Mouse (Mus musculus) layer of hippocampus, adult 6 months (tissue): ENCODE data around the gene Ncln. TPM values are rescaled to one million over a fixed set of nuclear protein-coding genes. Genes with fewer than 3 reads are reported as not detected.

Experiments
- long read RNA-seq, 2 experiments: library from polyadenylated mRNA; unstranded; transcript quantifications; one replicate each; pipeline ENCODE4 v2.0.0; 2019 to 2020
- microRNA-seq: library from miRNA; unstranded; fragments of <30 nt; microRNA quantifications from one replicate; pipeline ENCODE4 v1.2.0, GENCODE M21; 2020
- polyA plus RNA-seq: library from polyadenylated mRNA; unstranded; fragments of <200 nt; fragmentation: Nextera tagmentation; gene quantifications from 2 replicates; pipeline ENCODE4 v1.2.3, GENCODE M21; 2021

Gene Ncln
- polyA plus RNA-seq: 45.3 and 46.2 TPM in 2 replicates
- long read RNA-seq, experiment 1, transcript Ncln-201 (14 exons, 3,118 nt): major isoform, 50 of 88 reads
- long read RNA-seq, experiment 1, transcript Ncln-202 (14 exons, 2,841 nt): minor isoform, 19 of 88 reads
- long read RNA-seq, experiment 1, partial matches to known transcripts: 12 of 88 reads
- long read RNA-seq, experiment 1, other reads (novel, unspliced or antisense): 7 of 88 reads
- long read RNA-seq, experiment 2, transcript Ncln-201 (14 exons, 3,118 nt): major isoform, 209 of 359 reads
- long read RNA-seq, experiment 2, transcript Ncln-202 (14 exons, 2,841 nt): minor isoform, 100 of 359 reads
- long read RNA-seq, experiment 2, partial matches to known transcripts: 17 of 359 reads
- long read RNA-seq, experiment 2, other reads (novel, unspliced or antisense): 30 of 359 reads

DNA sequence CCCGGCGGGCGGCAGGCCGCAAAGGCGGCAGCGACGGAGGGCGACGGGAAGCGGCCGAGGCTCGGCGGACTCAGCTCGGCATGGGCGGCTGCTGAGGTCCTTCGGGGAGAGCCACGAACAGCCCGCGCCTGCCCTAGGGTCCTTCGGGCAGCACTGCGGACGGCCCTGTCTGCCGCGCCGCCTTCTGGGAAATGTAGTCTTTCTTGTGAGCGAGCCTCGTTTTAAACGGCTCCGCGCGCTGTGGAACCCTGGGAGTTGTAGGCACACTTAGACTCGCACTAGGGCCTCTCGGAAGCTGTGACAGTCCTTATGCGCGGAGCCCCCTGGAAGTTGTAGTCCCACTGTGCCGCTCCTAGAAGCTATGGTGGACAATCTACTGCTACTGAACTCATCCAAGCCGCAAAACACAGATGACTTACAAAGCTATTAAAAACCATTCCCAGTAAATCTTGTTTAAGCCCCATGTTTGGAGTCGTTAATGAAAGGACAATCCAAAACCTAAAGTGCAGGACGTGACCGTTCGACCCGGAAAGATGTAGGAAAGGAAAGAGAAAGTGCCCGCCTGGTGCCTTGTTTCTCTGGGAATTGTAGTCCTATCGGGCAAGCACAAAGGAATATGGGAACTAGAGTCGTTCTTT is at the start of gene Ncln:
Ncln (minus strand) TSS at position 129 of the 638 bp plus-strand sequence.

DNA sequence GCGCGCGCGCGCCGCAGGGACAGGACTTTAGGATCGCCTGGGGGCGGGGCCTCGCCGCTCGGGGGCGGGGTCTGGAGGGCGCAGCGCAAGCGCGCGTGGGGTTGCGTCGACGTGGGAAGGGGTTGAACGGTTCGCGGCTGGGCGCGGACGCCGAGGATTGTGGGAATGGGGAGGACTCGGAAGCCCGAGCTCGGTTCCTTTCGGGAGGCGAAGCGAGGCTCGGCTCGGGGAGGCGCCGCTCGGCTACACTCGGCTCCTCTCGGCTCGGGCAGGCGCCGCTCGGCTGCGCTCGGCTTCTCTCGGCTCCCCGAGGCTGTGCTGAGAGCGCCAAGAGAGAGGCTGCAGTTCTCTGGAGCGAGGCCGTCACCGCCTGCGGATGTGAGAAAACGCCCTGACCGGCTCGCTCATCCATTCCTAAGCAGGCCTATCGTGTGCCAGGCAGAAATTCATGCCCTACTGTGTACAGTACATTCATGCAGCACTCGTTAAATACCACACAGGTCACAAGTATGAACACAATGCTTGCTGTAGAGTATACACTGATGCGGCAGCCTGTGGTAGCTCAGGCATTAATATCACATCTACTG is 49.1 kb upstream of the Ncln start, which contains the start of gene Gna11:
Gna11 (minus strand) TSS at position 30 of the 587 bp plus-strand sequence.

DNA sequence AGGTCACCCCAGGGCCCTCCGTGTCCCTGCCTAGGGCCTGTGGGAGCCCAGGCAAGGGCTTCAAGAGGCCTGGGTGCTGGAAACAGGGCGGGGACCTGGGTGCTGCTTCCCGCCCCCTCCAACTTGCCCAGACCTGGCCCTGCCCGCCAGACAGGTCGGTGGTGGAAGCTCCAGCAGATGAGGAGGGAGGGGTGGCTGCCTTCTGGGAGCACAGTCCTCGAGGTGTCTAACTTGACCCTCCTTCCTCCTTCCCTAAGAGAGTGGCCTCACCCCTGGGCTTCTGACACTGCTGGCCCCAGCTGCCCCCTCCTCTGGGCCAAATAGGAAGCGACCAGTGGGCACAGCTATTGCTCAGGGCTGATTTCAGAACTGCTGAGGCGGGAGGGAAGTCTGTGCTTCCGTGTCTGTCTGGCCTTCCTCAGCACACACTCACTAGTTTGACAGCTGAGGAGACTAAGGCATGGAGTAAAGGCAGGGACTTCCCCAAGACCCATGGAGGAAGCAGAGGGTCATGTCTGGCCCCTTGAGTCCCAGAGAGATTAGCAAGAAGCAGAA is 27.9 kb upstream of the Ncln start, which contains the start of gene Gna15:
Gna15 (minus strand) TSS at position 175 of the 555 bp plus-strand sequence.

GRCm38 (mm10) chr10:81500032-81500431 is 3.8 kb upstream of the Ncln start, which contains the start of gene S1pr4:
S1pr4 (minus strand) TSS chr10:81500132.

DNA sequence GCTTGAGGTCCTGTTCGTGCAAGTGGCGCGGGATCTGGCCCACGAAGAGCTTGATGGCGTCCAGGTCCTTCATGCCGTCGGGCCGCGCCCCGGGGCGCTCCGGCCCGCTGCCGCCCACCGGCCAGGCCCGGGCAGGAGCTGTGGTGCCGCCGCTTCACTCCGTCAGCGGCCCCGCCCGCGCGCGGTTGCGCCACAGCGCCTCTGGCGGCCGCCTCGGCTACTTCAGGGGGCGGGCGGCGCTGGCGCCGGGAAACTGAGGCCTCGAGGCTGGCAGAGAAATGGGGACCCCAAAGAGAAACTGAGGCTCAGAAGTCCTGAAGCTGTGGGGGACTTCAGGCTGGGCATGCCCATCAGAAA is 13.7 kb downstream of the Ncln start, which contains the start of gene Celf5:
Celf5 (minus strand) TSS at position 177 of the 357 bp plus-strand sequence.

DNA sequence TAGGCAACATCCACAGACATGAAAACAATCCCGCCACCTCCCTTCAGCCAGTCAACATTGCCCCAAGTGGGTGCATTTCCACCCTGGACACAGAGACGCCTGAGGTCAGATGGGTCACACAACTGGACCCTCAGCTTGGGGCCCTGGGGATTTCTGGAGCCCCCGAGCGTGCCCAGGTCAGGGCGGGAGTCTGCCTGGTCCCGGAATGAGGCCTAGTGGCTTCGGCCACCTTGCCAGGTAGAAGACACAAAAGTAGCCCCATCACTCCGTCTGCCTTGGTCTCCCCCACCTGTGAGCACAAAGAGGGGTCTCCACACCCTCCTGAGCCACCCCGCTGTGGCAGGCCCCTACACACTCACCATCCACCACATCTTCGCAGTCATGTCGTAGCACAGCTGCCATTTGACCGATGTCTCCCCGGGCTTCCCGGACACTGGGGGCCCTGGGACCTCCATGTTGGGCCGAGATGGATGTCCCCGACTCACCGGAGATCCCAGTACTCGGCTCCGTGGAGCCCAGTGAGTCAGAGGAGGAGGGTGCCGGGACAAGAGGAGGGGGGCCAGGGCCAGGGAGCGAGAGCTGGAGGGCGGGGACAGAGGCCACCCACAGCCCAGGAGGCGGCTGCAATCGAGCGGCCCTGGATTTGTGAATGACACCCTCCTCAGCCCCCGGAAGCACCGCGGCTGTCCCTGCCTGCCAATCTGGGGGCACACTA is 40.9 kb downstream of the Ncln start, which contains the start of gene Nfic:
Nfic (minus strand) TSS at position 455 of the 715 bp plus-strand sequence.

Small RNA genes within 50 kb of the gene (microRNA-seq; reads per million reads assigned to microRNA genes)
- not detected for gene Gm25595

Other genes starting within 250 kb of the Ncln start
- 145 and 170 TPM in 2 replicates for gene Matk, start 243.5 kb downstream of the Ncln start, polyA plus RNA-seq
- gene Mrpl54, start 229.5 kb downstream of the Ncln start, polyA plus RNA-seq: 119 and 122 TPM in 2 replicates
- 20.9 and 24.9 TPM in 2 replicates for gene Apba3, start 229.4 kb downstream of the Ncln start, polyA plus RNA-seq
- gene Tjp3, start 204.8 kb downstream of the Ncln start, polyA plus RNA-seq: 1.1 and 4.3 TPM in 2 replicates
- 48.2 and 55.7 TPM in 2 replicates for gene Pip5k1c, start 203.4 kb downstream of the Ncln start, polyA plus RNA-seq
- gene Cactin, start 175.3 kb downstream of the Ncln start, polyA plus RNA-seq: 13.5 and 13.9 TPM in 2 replicates
- 1.4 and 1.7 TPM in 2 replicates for gene Tbxa2r, start 167.7 kb downstream of the Ncln start, polyA plus RNA-seq
- gene Gipc3, start 153.1 kb downstream of the Ncln start, polyA plus RNA-seq: 0.60 and 0.80 TPM in 2 replicates
- 28.5 TPM in 2 replicates for gene Hmg20b, start 145.9 kb downstream of the Ncln start, polyA plus RNA-seq
- gene Mfsd12, start 138.9 kb downstream of the Ncln start, polyA plus RNA-seq: 9.2 and 10.7 TPM in 2 replicates
- gene 4930404N11Rik, start 130.6 kb downstream of the Ncln start, polyA plus RNA-seq: not detected in 2 replicates
- gene Fzr1, start 117.9 kb downstream of the Ncln start, polyA plus RNA-seq: 62.7 and 65.6 TPM in 2 replicates
- gene Dohh, start 112.0 kb downstream of the Ncln start, polyA plus RNA-seq: 178 and 192 TPM in 2 replicates
- 4.3 and 4.7 TPM in 2 replicates for gene Gm48551, start 111.9 kb downstream of the Ncln start, polyA plus RNA-seq
- gene Gm48552, start 107.4 kb downstream of the Ncln start, polyA plus RNA-seq: 1.3 TPM in 1 of 2 replicates, not detected in the other
- gene Smim24, start 103.3 kb downstream of the Ncln start, polyA plus RNA-seq: 2.8 and 3.4 TPM in 2 replicates
- 22.5 and 25.0 TPM in 2 replicates for gene Nfic, start 40.8 kb downstream of the Ncln start, polyA plus RNA-seq
- 60.5 and 83.1 TPM in 2 replicates for gene Celf5, start 13.7 kb downstream of the Ncln start, polyA plus RNA-seq
- 0.43 and 0.55 TPM in 2 replicates for gene S1pr4, start 3.7 kb upstream of the Ncln start, polyA plus RNA-seq
- 2.6 and 3.5 TPM in 2 replicates for gene Gna15, start 27.8 kb upstream of the Ncln start, polyA plus RNA-seq
- 42.2 and 61.8 TPM in 2 replicates for gene Gna11, start 48.8 kb upstream of the Ncln start, polyA plus RNA-seq
- 230 and 286 TPM in 2 replicates for gene Aes, start 63.1 kb upstream of the Ncln start, polyA plus RNA-seq
- 3.0 and 3.9 TPM in 2 replicates for gene Tle2, start 78.2 kb upstream of the Ncln start, polyA plus RNA-seq
- gene Tle6, start 104.7 kb upstream of the Ncln start, polyA plus RNA-seq: 2.5 and 3.7 TPM in 2 replicates
- gene BC025920, start 109.9 kb upstream of the Ncln start, polyA plus RNA-seq: 0.24 and 0.54 TPM in 2 replicates
- 24.3 and 28.2 TPM in 2 replicates for gene Sirt6, start 131.4 kb upstream of the Ncln start, polyA plus RNA-seq
- 22.5 and 26.2 TPM in 2 replicates for gene Ankrd24, start 132.1 kb upstream of the Ncln start, polyA plus RNA-seq
- gene Gm10778, start 152.7 kb upstream of the Ncln start, polyA plus RNA-seq: 1.5 and 1.7 TPM in 2 replicates
- 4.8 and 7.5 TPM in 2 replicates for gene Zfp433, start 208.4 kb upstream of the Ncln start, polyA plus RNA-seq